Comparison of ENCODE assay signal across 20 mouse cellular contexts in genomic region chr19:28891238-28891637, GRCm38 (mm10). TPM values are rescaled to one million over a fixed set of nuclear protein-coding genes. Genes with fewer than 3 reads are reported as not detected.
"Had no signal": no experiment of that assay in that cellular context is flagged by ENCODE, and none has a peak within 500 bp of the region (broad histone marks: within the 10 kb centered on the region; RNA-seq: fewer than 3 reads in every experiment).

No protein-coding gene starts in this region.

- H3K4me3 ChIP-seq: left cerebral cortex, adult 2 months; liver, embryonic 13.5 days; midbrain, embryonic 12.5 days; midbrain, embryonic 15.5 days; neural tube, embryonic 12.5 days; neural tube, embryonic 15.5 days had no signal

- H3K4me1 ChIP-seq: liver, embryonic 13.5 days; midbrain, embryonic 15.5 days had no signal

- H3K4me2 ChIP-seq: liver, embryonic 13.5 days; midbrain, embryonic 12.5 days; midbrain, embryonic 15.5 days; neural tube, embryonic 12.5 days; neural tube, embryonic 15.5 days had no signal

- H3K9ac ChIP-seq: liver, embryonic 13.5 days; midbrain, embryonic 12.5 days; midbrain, embryonic 15.5 days; neural tube, embryonic 12.5 days; neural tube, embryonic 15.5 days had no signal

- H3K27ac ChIP-seq: left cerebral cortex, adult 2 months; liver, embryonic 13.5 days; midbrain, embryonic 12.5 days; midbrain, embryonic 15.5 days; neural tube, embryonic 12.5 days; neural tube, embryonic 15.5 days had no signal

- ATAC-seq: intestine, embryonic 16.5 days; midbrain, embryonic 15.5 days had no signal

- H3K36me3 ChIP-seq: liver, embryonic 13.5 days; midbrain, embryonic 12.5 days; midbrain, embryonic 15.5 days; neural tube, embryonic 12.5 days; neural tube, embryonic 15.5 days had no signal

- DNase-seq: kidney, adult 18-20 months; kidney, adult 9 months; kidney, postnatal 14 days; kidney, postnatal 4 days; liver, embryonic 13.5 days; lung, adult 2 months; lung, postnatal 14 days; lung, postnatal 4 days; right cerebral cortex, adult 18-20 months; right cerebral cortex, postnatal 14 days; right cerebral cortex, postnatal 4 days; thymus, postnatal 25 days had no signal

- H3K9me3 ChIP-seq: liver, embryonic 13.5 days; midbrain, embryonic 12.5 days; midbrain, embryonic 15.5 days; neural tube, embryonic 12.5 days; neural tube, embryonic 15.5 days had no signal

- H3K27me3 ChIP-seq: liver, embryonic 13.5 days; midbrain, embryonic 12.5 days; midbrain, embryonic 15.5 days; neural tube, embryonic 12.5 days; neural tube, embryonic 15.5 days had no signal

RNA-seq across cellular contexts. Expression of gene Slc1a1, which starts 56.4 kb away (rescaled TPM):
- total RNA-seq: liver, adult 2 months; megakaryocyte, adult 5-6 weeks had no signal
- polyA plus RNA-seq: liver, adult 2 months had no signal
